Mouse (Mus musculus) embryonic facial prominence, embryonic 13.5 days (tissue): Measurements from ENCODE around the gene Car5a. TPM values are rescaled to one million over a fixed set of nuclear protein-coding genes. Genes with fewer than 3 reads are reported as not detected.
A peak's percentile ranks its signal among the peaks of the same experiment; 100 is the strongest.

ENCODE experiments used
- ATAC-seq: fragments of 200-750 bp; cut with Nextera tagmentation; 2 replicates; pipeline ENCODE4 v1.8.0; 2017; ENCODE audit warnings: low read depth; ENCODE audit not compliant: insufficient number of reproducible peaks, insufficient read depth, low FRiP score, low TSS enrichment
- H3K27ac ChIP-seq: fragments of 300-500 bp; sonication (generic); 2 replicates; pipeline ENCODE4 v1.5.1; 2015; ENCODE audit warnings: moderate library complexity, mild to moderate bottlenecking, inconsistent platforms
- H3K27me3 ChIP-seq: fragments of 300-500 bp; sonication (generic); 2 replicates; pipeline ENCODE4 v1.6.1; 2015; ENCODE audit warnings: mild to moderate bottlenecking, inconsistent platforms
- H3K36me3 ChIP-seq: fragments of 300-500 bp; sonication (generic); 2 replicates; pipeline ENCODE4 v1.6.1; 2015; ENCODE audit warnings: mild to moderate bottlenecking, inconsistent platforms
- H3K4me1 ChIP-seq: fragments of 300-500 bp; sonication (generic); 2 replicates; pipeline ENCODE4 v1.6.1; 2015; ENCODE audit warnings: inconsistent platforms
- H3K4me2 ChIP-seq: fragments of 300-500 bp; sonication (generic); 2 replicates; pipeline ENCODE4 v1.6.1; 2015; ENCODE audit warnings: moderate library complexity, mild to moderate bottlenecking, inconsistent platforms
- H3K4me3 ChIP-seq: fragments of 300-500 bp; sonication (generic); 2 replicates; pipeline ENCODE4 v1.5.1; 2015; ENCODE audit warnings: mild to moderate bottlenecking, inconsistent platforms
- H3K9ac ChIP-seq: fragments of 300-500 bp; sonication (generic); 2 replicates; pipeline ENCODE4 v1.6.1; 2015; ENCODE audit warnings: mild to moderate bottlenecking, inconsistent platforms
- H3K9me3 ChIP-seq: fragments of 300-500 bp; sonication (generic); 2 replicates; pipeline ENCODE4 v1.6.1; 2016; ENCODE audit warnings: inconsistent platforms
- WGBS: fragments of 180-500 bp; shearing (Covaris S2); methylation state at CpG from one replicate; pipeline ENCODE4 v1.1.7; 2015; ENCODE audit warnings: mixed read lengths; 5-methylcytosine and 5-hydroxymethylcytosine counted together
- polyA plus RNA-seq: library from polyadenylated mRNA; unstranded; fragments of >200 nt; fragmentation: Nextera tagmentation; extraction: Ambion mirVana; gene quantifications from 2 replicates; pipeline ENCODE4 v1.2.1, GENCODE M21; 2015

The Car5a gene
- polyA plus RNA-seq, 1 experiment from 2014 or later = not detected

DNA sequence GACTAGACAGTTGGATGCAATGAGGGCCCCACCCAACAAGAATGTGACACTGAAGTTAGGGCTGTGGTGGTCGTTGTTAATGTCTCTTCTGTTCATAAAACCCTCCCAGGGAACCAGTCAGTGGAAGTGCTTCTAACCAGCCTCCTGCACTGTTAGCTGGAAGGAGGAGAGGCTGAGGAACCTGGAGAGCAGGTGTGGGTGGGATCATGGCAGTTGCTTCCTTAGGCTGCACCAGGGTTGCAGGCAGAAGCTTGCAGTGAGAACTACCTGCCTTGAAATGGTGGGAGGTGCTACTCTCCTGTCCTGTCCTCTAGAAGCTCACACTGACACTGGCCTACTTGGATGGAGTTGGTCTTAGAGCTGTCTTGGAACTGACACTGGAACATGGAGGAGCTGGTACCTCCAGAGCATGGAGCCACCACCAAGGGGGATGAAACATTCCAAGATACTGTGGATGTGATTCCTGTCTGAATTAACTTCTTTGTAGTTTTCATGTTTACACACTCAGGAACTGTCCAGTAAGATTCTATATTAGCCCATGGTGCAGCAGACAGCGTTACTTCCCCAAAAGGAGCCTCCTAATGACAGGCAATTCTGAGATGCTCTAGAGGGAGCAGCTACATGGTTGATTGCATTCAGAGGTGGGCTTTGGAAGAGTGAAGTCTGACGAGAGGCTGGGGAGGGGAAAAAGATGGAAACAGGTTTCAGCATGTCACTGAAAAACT is 9.3 kb upstream of the Car5a start:
- Histone ChIP-seq H3K36me3 (peaks cover 16% of the 10 kb centered on the region), H3K4me1 (peaks cover 39% of the 10 kb centered on the region), H3K27me3 (no peaks in the 10 kb centered on the region), H3K4me2 (no peak overlapping the region), H3K4me3 (no peak overlapping the region), H3K27ac (0 out of 2 replicates have a peak overlapping the region, but pooled peaks have one; percentile 16), H3K9ac (no peak overlapping the region), H3K9me3 (no peaks in the 10 kb centered on the region)
- WGBS = 62% methylated on average over 3 of the region's 3 CpGs
- ATAC-seq = no peak

GRCm38 (mm10) chr8:121952800-121953199 is 8.1 kb upstream of the Car5a start:
- ATAC-seq = no peak
- peak overlapping the region; percentile 90 for H3K4me2 ChIP-seq
- peaks cover 16% of the 10 kb centered on the region for H3K36me3 ChIP-seq
- H3K27me3 ChIP-seq = no peaks in the 10 kb centered on the region
- 86% methylated on average over 7 of the region's 7 CpGs for WGBS
- no peak overlapping the region for H3K27ac ChIP-seq
- peaks cover 49% of the 10 kb centered on the region for H3K4me1 ChIP-seq
- no peaks in the 10 kb centered on the region for H3K9me3 ChIP-seq
- H3K9ac ChIP-seq = peak overlapping the region; percentile 59
- H3K4me3 ChIP-seq = no peak overlapping the region

GRCm38 (mm10) chr8:121952122-121952521 is 7.4 kb upstream of the Car5a start:
- Histone ChIP-seq H3K4me3 (peak overlapping the region; percentile 92), H3K9me3 (no peaks in the 10 kb centered on the region), H3K27ac (no peak overlapping the region), H3K36me3 (peaks cover 16% of the 10 kb centered on the region), H3K9ac (peak overlapping the region; percentile 59), H3K27me3 (no peaks in the 10 kb centered on the region), H3K4me2 (peak overlapping the region; percentile 90), H3K4me1 (peaks cover 55% of the 10 kb centered on the region)
- ATAC-seq = no peak

DNA sequence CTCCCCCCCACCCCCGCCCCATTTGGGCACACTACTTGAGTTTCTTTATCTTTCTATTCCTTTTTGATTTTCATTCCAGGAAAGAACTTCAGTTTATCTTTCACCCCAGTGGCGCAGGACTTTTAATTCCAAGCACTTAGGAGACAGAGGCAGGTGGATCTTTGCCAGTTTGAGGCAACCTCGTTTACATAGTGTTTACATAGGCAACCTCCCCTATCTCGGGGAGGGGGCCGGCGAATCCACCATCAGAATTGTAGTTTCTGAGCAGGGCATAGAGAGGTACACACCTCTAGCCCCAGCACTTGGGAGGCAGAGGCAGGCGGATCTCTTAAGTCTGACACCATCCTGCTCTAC is 6.9 kb upstream of the Car5a start:
- 40% methylated on average over 7 of the region's 7 CpGs for WGBS

DNA sequence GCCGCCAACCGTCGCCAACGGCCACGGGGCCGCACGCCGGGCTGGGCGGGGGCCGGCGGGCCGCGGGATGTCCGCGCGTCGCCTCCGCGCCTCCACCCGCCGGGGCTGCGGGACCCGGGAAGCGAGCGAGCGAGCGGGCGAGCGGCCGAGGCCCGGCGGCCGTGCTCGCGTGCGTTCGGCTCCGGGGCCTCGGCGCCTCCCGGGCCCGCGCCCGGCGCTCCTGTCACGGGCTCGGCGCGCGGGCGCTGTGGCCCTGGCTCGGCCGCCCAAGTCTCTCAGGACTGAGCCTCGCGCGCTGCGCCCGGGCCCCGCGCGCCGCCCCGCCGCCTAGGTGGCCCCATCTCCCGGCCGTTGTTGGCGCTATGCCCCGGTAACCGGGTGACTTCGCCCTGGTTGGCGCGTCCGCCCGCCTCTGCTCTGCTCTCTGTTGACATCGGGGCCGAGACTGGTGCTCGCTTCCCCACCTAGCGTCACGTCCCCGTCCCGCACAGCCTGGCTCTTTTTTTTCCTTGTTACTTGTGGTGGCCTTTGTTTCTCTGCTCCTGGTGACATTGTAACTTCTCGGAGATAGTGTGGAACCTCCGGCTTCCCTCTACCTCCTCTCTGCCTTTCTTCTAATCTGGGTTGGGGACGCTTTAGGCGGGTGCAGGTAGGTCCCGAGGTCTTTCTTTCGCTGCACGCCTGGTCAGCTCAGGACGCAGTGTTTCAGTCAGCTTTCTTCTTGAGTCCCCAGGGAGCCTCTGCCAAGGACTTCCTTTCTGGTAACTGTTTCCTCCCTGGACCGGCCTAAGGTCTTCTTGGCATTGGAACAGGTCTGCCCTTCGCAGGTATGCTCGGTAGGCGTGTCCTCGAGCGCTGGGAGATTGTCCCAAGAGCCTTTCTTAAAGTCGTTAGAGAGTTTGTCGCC is 6.3 kb upstream of the Car5a start:
- WGBS = under 1% methylated on average over 83 of the region's 97 CpGs
- peak overlapping the region; percentile 95 for H3K27ac ChIP-seq
- H3K4me3 ChIP-seq = peak overlapping the region; percentile 92
- ATAC-seq = no peak
- H3K27me3 ChIP-seq = no peaks in the 10 kb centered on the region
- H3K9me3 ChIP-seq = no peaks in the 10 kb centered on the region
- peak overlapping the region; percentile 99 for H3K9ac ChIP-seq
- H3K4me1 ChIP-seq = peaks cover 58% of the 10 kb centered on the region
- peaks cover 16% of the 10 kb centered on the region for H3K36me3 ChIP-seq
- H3K4me2 ChIP-seq = peak overlapping the region; percentile 90

More for the DNA sequence above, 6.9 kb upstream of the Car5a start:
- Histone ChIP-seq H3K27me3 (no peaks in the 10 kb centered on the region), H3K4me1 (peaks cover 60% of the 10 kb centered on the region), H3K4me2 (peak overlapping the region; percentile 90), H3K27ac (no peak overlapping the region), H3K4me3 (peak overlapping the region; percentile 92), H3K36me3 (peaks cover 16% of the 10 kb centered on the region), H3K9ac (peak overlapping the region; percentile 99), H3K9me3 (no peaks in the 10 kb centered on the region)
- no peak for ATAC-seq

DNA sequence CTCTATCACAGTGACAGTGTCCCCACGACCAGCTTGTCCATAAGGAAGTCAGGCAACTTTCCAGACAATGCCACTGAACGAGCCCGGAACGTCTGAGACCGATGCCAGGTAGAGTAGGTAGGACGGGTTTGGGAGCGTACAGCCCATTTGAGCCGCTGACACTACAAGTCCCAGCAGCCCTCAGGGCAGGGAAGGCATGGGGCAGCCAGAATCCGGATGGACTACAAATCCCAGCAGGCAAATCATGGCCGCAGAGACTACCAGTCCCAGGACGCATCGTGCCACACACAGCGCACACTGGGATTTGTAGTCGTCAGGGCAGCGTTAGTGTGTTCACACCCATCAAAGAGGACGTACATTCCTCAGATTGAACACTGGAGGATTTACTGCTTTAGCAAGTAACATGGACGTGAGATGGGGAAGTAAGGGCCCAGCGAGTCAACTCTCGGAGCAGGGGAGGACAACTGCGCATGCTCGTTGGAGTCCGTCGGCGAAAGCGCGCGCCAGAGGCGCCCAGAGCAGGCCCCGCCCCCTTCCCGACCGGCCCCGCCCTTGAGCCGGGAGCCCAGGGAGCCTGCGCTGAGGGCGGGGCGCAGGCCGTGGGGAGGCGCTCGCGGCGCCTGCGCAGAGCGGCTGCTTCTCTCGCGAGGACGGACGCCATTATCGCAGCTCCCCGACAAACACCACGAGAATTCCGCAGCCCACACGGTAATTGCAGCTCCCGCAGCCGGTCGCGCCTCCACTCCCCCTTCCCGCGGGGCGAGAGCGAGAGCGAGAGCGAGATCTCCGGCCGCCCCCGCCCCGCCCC is 5.4 kb upstream of the Car5a start:
- H3K4me2 ChIP-seq = peak overlapping the region; percentile 90
- WGBS = under 1% methylated on average over 62 of the region's 66 CpGs
- H3K9me3 ChIP-seq = no peaks in the 10 kb centered on the region
- peaks cover 52% of the 10 kb centered on the region for H3K4me1 ChIP-seq
- H3K9ac ChIP-seq = peak overlapping the region; percentile 99
- ATAC-seq = peak; percentile 92
- H3K27me3 ChIP-seq = no peaks in the 10 kb centered on the region
- peak overlapping the region; percentile 95 for H3K27ac ChIP-seq
- peak overlapping the region; percentile 92 for H3K4me3 ChIP-seq
- H3K36me3 ChIP-seq = peaks cover 12% of the 10 kb centered on the region

DNA sequence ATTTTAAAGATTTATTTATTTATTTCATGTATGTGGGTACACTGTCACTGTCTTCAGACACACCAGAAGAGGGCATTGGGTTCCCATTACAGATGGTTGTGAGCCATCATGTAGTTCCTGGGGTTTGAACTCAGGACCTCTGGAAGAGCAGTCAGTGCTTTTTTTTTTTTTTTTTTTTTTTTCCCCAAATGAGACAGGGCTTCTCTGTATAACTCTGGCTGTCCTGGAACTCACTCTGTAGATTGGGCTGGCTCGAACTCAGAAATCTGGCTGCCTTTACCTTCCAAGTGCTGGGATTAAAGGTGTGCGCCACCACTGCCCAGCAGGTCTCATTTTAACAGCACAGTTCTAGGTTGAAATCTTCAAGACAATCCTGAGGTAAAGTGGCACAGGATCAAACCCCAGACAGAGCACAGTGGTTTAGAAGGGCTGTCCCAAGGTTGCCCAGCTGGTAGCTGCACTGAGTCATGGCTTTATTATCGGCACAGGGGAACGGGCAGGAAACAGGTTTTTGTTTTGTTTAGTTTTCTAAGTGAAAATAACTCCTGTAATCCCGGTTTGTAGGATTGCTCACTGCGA is 4.6 kb upstream of the Car5a start, which contains the start of gene Banp:
TSS of gene Banp (plus strand) at position 529 of the 579 bp plus-strand sequence.
- Histone ChIP-seq H3K4me3 (peak within 1 kb of the TSS; percentile 92), H3K27ac (peak within 1 kb of the TSS; percentile 95), H3K4me2 (peak within 1 kb of the TSS; percentile 90), H3K4me1 (peaks cover 49% of the 10 kb centered on the region), H3K9me3 (no peaks in the 10 kb centered on the region), H3K9ac (peak within 1 kb of the TSS; percentile 99), H3K36me3 (peaks cover 7% of the 10 kb centered on the region; the same call in 1 of the 2 replicates), H3K27me3 (no peaks in the 10 kb centered on the region)
- WGBS = 60% methylated on average over 6 of the region's 6 CpGs
- no peak for ATAC-seq

DNA sequence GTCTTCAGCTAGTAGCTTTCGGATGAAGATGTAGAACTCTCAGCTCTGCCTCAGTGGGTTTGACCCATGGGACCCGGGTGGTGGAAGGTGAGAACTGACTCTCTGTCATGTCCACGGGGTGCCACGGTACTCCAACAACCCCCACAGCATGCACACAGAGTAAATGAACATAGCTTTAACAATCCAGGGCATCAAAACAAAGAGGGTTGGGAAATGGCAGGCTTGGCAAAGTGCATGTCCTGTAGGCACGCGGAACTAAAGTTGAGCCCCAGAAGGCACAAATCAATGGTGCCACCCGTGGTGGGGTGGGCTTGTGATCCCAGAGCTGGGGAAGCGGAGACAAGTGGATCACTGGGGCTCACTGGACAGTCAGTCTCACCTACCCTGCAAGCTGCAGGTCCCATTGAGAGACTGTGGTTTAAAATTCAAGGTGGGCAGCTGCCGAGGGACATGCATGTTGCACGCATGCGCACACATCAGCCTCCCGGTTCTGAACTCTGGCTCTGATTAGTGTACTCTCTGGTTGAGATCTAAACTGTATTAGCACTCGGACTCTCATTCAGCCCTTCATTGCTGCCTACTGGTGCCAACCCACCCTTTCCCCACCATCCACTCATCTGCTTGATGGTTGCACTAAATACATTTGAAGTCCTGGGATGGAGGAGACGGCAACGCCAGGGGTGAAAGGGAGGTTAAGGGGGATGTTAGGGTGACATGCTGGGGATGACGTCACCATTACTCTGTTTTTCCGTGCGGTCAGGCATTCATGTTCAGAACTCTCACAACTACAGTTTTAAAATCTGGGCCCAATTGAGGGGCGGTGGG is 3.8 kb upstream of the Car5a start:
- H3K4me3 ChIP-seq = peak overlapping the region; percentile 36
- H3K4me2 ChIP-seq = peak overlapping the region; percentile 68
- no peaks in the 10 kb centered on the region; the same call in 1 of the 2 replicates for H3K36me3 ChIP-seq
- H3K27ac ChIP-seq = peak overlapping the region; percentile 94
- 59% methylated on average over 19 of the region's 19 CpGs for WGBS
- peak overlapping the region; percentile 57 for H3K9ac ChIP-seq
- H3K9me3 ChIP-seq = no peaks in the 10 kb centered on the region
- H3K27me3 ChIP-seq = no peaks in the 10 kb centered on the region
- H3K4me1 ChIP-seq = peaks cover 48% of the 10 kb centered on the region
- ATAC-seq = no peak

GRCm38 (mm10) chr8:121947753-121948141 is 3.0 kb upstream of the Car5a start:
- Histone ChIP-seq H3K27me3 (no peaks in the 10 kb centered on the region), H3K36me3 (no peaks in the 10 kb centered on the region), H3K4me3 (peak overlapping the region; percentile 36), H3K9me3 (no peaks in the 10 kb centered on the region), H3K4me1 (peaks cover 40% of the 10 kb centered on the region), H3K9ac (peak overlapping the region; percentile 65), H3K4me2 (peak overlapping the region; percentile 68), H3K27ac (peak overlapping the region; percentile 94)
- WGBS = under 1% methylated on average over 18 of the region's 18 CpGs
- peak; percentile 49 for ATAC-seq

GRCm38 (mm10) chr8:121947047-121947752 is 2.5 kb upstream of the Car5a start:
- ATAC-seq = no peak
- Histone ChIP-seq H3K9ac (peak overlapping the region; percentile 65), H3K4me2 (peak overlapping the region; percentile 68), H3K27ac (peak overlapping the region; percentile 94), H3K9me3 (no peaks in the 10 kb centered on the region), H3K4me1 (peaks cover 35% of the 10 kb centered on the region), H3K27me3 (no peaks in the 10 kb centered on the region), H3K36me3 (no peaks in the 10 kb centered on the region), H3K4me3 (peak overlapping the region; percentile 36)
- 29% methylated on average over 19 of the region's 19 CpGs for WGBS
